Mouse (Mus musculus): ENCODE results near the gene Gm8159.
"Not testable (repeated sequence)": the region's sequence is repeated elsewhere in the genome, so short reads cannot be mapped to it uniquely, and the experiment has no call there.

GRCm38 (mm10) chr14:4663892-4664291, 31.7 kb downstream of the Gm8159 start, which contains the start of gene Gm3239:
- not testable (repeated sequence) for TF ChIP-seq CTCF (IDR thresholded peaks at IDR 0.05; ENCODE audit: borderline replicate concordance, control insufficient read depth, extremely low read depth, insufficient read depth, low read length, poor library complexity); POLR2A (IDR thresholded peaks at IDR 0.05; ENCODE audit: control insufficient read depth, extremely low read depth, insufficient read depth, low read length, poor library complexity)

All from thymus, adult 2 months (tissue).